Mouse (Mus musculus): ENCODE measurements at regions not wholly inside any gene's neighbourhood (a gene's known extent, or its start where the extent isn't known, plus 50 kb on each side); places are given as distances from the start of the nearest gene placed in this dataset.

DNA sequence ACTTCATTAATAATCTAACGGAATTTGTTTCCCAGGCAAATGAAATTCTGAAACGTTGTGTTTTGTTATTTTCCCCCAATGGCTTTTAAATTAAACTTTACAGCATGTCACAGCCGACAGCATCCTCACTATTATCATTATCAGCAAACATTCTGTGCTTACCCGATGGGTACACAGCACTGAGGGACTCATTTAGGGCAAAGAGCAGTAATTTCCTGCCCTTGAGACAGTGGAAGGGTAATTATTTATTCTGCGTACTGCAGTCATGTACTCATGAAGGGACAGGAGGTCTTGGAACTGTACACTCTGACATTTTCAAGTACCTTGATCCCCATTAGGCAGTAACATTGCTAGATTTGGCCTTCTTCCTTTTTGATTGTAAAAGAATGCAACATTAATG lies 235.5 kb upstream of the Fam3c start:
- TF ChIP-seq CTCF (IDR thresholded peaks at IDR 0.05; ENCODE audit: low read depth) (no peak), EP300 (optimal IDR thresholded peaks at IDR 0.05) (no peak)

Data from stomach, postnatal 0 days (tissue).